Mouse (Mus musculus): Measurements from ENCODE around the gene Pitx1. TPM values are rescaled to one million over a fixed set of nuclear protein-coding genes. Genes with fewer than 3 reads are reported as not detected.

The Pitx1 gene
- polyA plus RNA-seq, 2 experiments, result 0.09 TPM; not detected in 1

DNA sequence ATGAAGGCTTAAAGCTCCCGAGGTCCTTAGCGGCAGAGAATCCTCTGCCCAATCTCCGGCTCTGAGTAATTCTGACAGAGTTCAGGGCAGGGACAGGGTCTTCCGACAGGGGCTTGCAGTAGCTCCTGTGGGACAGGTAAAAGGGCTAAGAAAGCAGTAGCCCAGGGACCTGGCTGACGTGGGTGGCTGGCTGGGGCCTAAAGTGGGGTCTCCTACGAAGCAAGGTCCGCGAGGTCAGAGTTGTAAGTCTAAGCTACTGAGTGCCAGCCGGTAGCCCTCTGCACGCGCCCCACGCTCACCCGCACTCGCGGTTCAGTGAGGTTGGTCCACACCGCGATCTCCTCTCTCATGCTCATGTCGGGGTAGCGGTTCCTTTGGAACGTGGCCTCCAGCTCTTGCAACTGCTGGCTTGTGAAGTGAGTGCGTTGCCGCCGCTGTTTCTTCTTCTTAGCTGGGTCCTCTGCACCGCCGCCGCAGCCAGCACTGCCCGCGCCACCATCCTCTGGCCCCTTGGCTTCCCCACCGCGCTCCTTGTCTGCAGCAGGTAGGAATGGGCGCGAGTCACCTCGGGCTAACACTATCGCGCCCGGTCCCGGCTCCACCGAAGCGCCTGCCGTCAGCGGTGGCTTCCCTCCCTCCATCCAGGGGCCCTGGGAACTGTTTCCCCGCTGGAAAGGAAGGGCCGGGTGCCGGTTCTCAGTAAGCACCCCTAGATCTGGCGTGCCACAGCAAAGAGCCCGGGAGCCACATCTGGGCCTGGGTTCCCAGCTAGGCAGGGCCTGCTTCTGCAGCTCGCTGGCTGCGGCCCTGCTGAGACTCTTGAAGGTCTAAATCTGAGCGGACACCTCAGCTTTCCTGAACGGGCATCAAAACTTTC is 7.6 kb downstream of the Pitx1 start:
- no peak overlapping the region for H3K9ac ChIP-seq (replicated peaks)
- WGBS (ENCODE audit: insufficient replicate concordance), result 2% methylated on average over 50 of the region's 50 CpGs
- ATAC-seq (ENCODE audit: insufficient read depth) (no peak), DNase-seq (ENCODE audit: low read depth in 3 of 3, low spot score in 3 of 3) (no peak)
- H3K9me3 ChIP-seq (ENCODE audit: control insufficient read depth, low read length), result no peaks in the 10 kb centered on the region
- no peaks in the 10 kb centered on the region for H3K4me1 ChIP-seq (replicated peaks; ENCODE audit: control insufficient read depth in 2 of 2, insufficient read depth in 2 of 2, low read length in 1 of 2)
- no peaks in the 10 kb centered on the region for H3K36me3 ChIP-seq (replicated peaks; ENCODE audit: control insufficient read depth, insufficient read depth, low read depth)
- H3K4me2 ChIP-seq (ENCODE audit: low read depth), result no peak overlapping the region
- TF ChIP-seq CTCF (IDR thresholded peaks at IDR 0.05; ENCODE audit: low read depth), result no peak
- no peak for TF ChIP-seq EP300 (IDR thresholded peaks at IDR 0.05; ENCODE audit: low read depth)
- no peak overlapping the region for H3K4me3 ChIP-seq (ENCODE audit: insufficient read depth in 1 of 2, low read depth in 2 of 2, low read length in 2 of 2)
- no peak overlapping the region for H3K27ac ChIP-seq
- H3K27me3 ChIP-seq (ENCODE audit: control insufficient read depth, insufficient read depth, low read length), result peaks cover 99% of the 10 kb centered on the region

DNA sequence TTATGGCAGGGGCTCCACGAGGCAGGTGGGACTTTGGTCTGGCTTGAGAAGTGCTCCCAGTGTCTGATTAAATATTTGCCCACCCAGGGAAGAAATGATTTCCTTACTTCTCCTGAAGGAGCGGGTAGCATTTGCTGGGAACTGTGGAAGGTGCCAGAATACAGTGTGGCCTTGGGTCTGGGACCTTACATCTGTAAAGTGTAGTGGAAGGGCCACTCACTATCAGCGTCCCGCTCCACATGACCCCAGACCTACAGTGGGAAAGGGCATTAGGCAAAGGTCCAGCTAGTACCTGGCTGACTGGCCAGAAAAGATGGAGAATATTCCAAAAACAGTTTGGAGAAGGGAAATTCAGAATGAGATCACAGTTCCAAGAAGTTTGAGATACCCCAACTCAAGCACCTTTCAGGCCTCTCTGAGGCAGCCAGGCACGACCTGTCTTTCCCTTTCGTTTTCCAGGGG is 8.3 kb downstream of the Pitx1 start:
- no peaks in the 10 kb centered on the region for H3K4me1 ChIP-seq (replicated peaks; ENCODE audit: control insufficient read depth in 2 of 2, insufficient read depth in 2 of 2, low read length in 1 of 2)
- TF ChIP-seq CTCF (IDR thresholded peaks at IDR 0.05; ENCODE audit: low read depth), result no peak
- TF ChIP-seq EP300 (IDR thresholded peaks at IDR 0.05; ENCODE audit: low read depth), result no peak
- no peak overlapping the region for H3K4me3 ChIP-seq (ENCODE audit: insufficient read depth in 1 of 2, low read depth in 2 of 2, low read length in 2 of 2)
- ATAC-seq (ENCODE audit: insufficient read depth) (no peak), DNase-seq (ENCODE audit: low read depth in 3 of 3, low spot score in 3 of 3) (no peak)
- 4% methylated on average over 6 of the region's 6 CpGs for WGBS (ENCODE audit: insufficient replicate concordance)
- peaks cover 97% of the 10 kb centered on the region for H3K27me3 ChIP-seq (ENCODE audit: control insufficient read depth, insufficient read depth, low read length)
- no peak overlapping the region for H3K4me2 ChIP-seq (ENCODE audit: low read depth)
- H3K9ac ChIP-seq (replicated peaks), result no peak overlapping the region
- no peaks in the 10 kb centered on the region for H3K36me3 ChIP-seq (replicated peaks; ENCODE audit: control insufficient read depth, insufficient read depth, low read depth)
- no peaks in the 10 kb centered on the region for H3K9me3 ChIP-seq (ENCODE audit: control insufficient read depth, low read length)
- H3K27ac ChIP-seq, result no peak overlapping the region

DNA sequence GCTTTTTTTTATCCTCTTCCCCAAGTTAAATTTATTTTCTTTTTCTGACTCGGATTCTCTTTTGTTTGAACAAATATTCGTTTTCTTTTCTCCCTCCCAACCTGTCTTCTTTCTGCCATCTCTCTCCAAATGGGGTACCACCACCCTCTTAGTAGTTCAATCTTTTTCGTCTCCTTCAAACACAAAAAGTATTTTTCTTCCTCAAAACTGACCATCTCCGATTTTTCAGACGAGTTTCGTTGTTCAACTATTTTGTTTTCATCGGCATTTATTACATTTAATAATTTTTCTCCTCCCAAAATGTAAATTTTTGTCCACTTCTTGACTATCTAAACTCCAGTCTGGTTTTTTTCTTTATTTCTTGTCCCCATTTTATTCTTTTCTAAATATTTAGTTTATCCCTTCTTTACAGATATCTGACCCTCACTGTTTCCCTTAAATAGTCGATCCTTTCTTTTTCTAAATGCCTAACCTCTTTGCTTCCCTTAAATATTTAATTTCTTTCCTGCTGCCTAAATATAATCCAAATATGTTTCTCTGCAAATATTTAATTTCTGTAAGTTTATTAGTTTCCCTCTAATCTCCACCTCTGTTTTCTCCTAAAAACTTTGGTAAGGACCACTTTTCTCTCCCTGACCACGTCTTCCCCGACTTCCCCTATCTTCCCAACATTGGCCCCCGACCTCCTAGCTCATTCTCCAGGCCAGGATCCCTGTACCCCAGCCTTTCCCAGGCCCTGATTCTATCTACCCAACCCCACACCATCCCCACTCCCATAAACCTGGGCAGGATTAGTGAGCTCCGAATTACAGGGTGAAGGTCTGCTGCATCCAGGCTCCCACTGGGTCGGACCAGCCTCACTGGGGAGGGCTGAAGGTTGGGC is 9.0 kb downstream of the Pitx1 start:
- no peak overlapping the region for H3K27ac ChIP-seq
- DNase-seq (ENCODE audit: low read depth in 3 of 3, low spot score in 3 of 3) (no peak), ATAC-seq (ENCODE audit: insufficient read depth) (no peak)
- no peaks in the 10 kb centered on the region for H3K9me3 ChIP-seq (ENCODE audit: control insufficient read depth, low read length)
- WGBS (ENCODE audit: insufficient replicate concordance), result 8% methylated on average over 13 of the region's 13 CpGs
- TF ChIP-seq CTCF (IDR thresholded peaks at IDR 0.05; ENCODE audit: low read depth) (no peak), EP300 (IDR thresholded peaks at IDR 0.05; ENCODE audit: low read depth) (no peak)
- no peaks in the 10 kb centered on the region for H3K4me1 ChIP-seq (replicated peaks; ENCODE audit: control insufficient read depth in 2 of 2, insufficient read depth in 2 of 2, low read length in 1 of 2)
- H3K36me3 ChIP-seq (replicated peaks; ENCODE audit: control insufficient read depth, insufficient read depth, low read depth), result no peaks in the 10 kb centered on the region
- H3K4me2 ChIP-seq (ENCODE audit: low read depth), result no peak overlapping the region
- H3K9ac ChIP-seq (replicated peaks), result no peak overlapping the region
- H3K27me3 ChIP-seq (ENCODE audit: control insufficient read depth, insufficient read depth, low read length), result peaks cover 94% of the 10 kb centered on the region
- no peak overlapping the region for H3K4me3 ChIP-seq (ENCODE audit: insufficient read depth in 1 of 2, low read depth in 2 of 2, low read length in 2 of 2)

DNA sequence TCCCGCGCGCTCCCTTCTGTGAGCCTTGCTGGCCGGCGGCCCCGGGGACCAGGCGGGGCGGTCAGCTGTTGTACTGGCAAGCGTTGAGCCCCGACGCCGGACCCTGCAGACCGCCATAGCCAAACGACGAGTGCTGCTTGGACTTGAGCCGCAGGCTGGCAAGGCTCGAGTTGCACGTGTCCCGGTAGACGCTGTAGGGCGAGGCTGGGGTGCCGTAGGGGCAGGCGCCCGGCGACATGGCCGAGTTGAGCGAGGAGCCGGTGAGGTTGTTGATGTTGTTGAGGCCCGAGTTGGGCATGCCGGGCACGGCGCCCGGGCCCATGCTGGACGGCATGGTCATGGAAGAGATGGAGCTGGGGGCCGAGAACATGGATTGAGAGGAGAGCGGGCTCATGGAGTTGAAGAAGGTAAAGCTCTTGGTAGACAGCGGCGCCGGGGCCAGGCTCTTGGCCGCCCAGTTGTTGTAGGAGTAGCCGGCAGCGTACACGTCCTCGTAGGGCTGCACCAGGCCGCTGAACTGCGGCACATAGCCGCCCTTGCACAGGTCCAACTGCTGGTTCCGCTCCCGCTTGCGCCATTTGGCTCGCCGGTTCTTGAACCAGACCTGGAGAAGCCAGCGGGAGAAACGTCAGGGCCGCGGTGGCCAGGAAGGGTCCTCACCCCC is 9.9 kb downstream of the Pitx1 start:
- Histone ChIP-seq H3K9ac (replicated peaks) (no peak overlapping the region), H3K27me3 (ENCODE audit: control insufficient read depth, insufficient read depth, low read length) (peaks cover 85% of the 10 kb centered on the region), H3K4me1 (replicated peaks; ENCODE audit: control insufficient read depth in 2 of 2, insufficient read depth in 2 of 2, low read length in 1 of 2) (no peaks in the 10 kb centered on the region), H3K27ac (no peak overlapping the region), H3K4me2 (ENCODE audit: low read depth) (no peak overlapping the region), H3K36me3 (replicated peaks; ENCODE audit: control insufficient read depth, insufficient read depth, low read depth) (no peaks in the 10 kb centered on the region), H3K4me3 (ENCODE audit: insufficient read depth in 1 of 2, low read depth in 2 of 2, low read length in 2 of 2) (no peak overlapping the region), H3K9me3 (ENCODE audit: control insufficient read depth, low read length) (no peaks in the 10 kb centered on the region)
- no peak for TF ChIP-seq EP300 (IDR thresholded peaks at IDR 0.05; ENCODE audit: low read depth)
- no peak for TF ChIP-seq CTCF (IDR thresholded peaks at IDR 0.05; ENCODE audit: low read depth)
- WGBS (ENCODE audit: insufficient replicate concordance), result 3% methylated on average over 56 of the region's 56 CpGs
- DNase-seq (ENCODE audit: low read depth in 3 of 3, low spot score in 3 of 3), result no peak
- ATAC-seq (ENCODE audit: insufficient read depth), result no peak

All from liver, embryonic 14.5 days (tissue).